Mouse (Mus musculus) spleen, adult 18-20 months (tissue): ENCODE data around the gene Ror1.

Experiments used
- DNase-seq, 2 experiments: peaks; one replicate each; pipeline ENCODE4 v3.0.0; 2022; ENCODE audit warnings: mixed read lengths in 2 of 2

Ror1 gene

DNA sequence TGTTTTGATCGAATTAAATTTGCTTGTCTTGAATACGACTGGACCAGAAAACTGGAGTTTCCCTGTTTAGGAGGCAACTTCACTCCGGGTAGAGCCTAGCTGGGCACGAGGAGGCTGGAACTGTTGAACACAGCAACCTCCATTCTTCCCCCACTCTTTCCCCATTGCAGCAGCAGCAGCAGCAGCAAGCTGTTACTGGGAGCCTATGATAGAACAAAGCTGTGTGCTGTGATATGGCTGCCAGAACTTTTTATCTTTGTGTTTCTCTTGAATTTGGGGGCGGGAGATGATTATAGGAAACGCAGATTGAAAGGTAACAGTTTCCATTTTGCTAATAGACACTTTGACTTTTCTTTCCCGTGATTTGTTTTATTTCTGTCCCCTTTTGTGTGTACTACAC is 70.2 kb downstream of the Ror1 start:
- no peak for DNase-seq

DNA sequence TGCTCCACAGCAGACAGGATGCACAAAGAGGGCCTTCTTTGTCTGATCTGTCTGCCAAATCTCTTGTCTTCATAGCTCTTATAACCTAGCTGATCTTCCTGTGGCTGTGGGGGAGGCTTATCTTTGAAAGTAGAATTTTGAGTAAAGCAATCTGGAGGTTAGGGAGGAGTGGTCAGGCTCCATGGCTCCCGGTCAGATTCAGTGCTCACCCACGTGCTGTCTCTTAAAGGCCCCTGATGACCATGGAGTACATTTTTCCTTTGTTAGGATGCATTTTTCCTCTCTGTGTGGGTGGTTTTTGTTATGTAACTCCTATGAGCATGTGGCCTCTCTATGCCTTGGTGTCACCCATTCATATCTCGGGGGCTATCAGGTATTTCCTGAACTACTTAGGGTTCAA is 71.3 kb downstream of the Ror1 start:
- no peak for DNase-seq

DNA sequence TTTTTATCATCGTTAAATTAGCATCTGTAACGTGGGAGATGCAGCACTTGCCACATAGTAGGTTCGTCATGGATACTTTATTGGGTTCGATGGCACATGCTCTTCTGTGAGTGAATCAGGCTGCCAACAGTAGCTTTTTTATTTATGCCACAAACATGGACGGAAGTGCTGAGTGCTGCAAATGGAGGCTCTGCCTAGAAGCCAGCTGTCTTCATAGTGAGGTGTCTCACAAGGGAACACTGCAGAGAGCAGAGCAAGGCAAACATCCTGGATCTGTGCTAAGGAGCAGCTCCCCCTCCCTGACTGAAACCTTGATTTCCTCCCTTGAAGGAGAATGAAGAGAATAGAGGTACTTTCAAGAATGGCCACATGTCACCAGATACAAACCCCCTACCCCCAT is 74.1 kb downstream of the Ror1 start:
- no peak for DNase-seq

DNA sequence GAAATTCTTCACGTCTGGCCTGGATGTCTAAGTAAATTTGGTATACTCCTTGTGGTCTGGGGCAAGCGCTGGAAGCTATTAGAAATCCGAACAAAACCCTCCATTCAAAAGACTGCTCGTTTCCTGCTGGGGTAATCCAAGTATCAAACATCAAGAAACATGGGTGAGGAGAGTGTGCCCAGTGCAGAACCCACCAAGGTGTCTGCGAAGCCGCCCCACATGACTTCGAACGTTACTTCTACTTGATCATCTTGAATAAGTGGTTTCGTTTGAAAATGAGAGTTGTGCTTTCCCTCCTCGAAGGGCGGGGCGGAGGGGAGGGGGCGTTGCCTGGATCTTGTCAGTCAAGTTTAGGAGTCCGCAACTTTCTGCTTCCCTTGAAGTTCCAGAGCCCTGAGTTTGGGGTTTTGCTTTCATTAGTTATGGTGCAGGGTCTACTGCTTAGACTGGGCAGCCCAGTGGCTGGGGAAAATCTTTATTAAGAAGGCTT is 74.6 kb downstream of the Ror1 start:
- DNase-seq = no peak

DNA sequence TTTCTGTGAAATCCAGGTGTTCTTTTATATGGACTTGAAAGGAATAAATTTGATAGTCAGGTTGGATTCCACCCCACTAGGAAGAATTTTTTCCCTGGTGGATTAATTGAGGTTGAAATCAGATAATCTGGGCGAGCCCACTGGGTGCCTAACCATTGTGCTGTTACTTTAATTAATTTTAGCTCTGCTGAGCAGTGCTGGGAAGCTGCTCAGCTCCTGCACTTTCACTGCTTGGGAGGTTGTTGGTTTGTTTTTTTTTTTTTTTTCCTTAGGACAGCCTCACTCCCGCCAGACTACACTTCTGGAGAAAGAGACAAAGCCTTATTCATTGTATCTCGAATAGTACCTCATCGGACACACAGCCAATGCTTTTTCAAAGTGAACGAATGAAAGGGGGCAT is 75.2 kb downstream of the Ror1 start:
- no peak for DNase-seq

DNA sequence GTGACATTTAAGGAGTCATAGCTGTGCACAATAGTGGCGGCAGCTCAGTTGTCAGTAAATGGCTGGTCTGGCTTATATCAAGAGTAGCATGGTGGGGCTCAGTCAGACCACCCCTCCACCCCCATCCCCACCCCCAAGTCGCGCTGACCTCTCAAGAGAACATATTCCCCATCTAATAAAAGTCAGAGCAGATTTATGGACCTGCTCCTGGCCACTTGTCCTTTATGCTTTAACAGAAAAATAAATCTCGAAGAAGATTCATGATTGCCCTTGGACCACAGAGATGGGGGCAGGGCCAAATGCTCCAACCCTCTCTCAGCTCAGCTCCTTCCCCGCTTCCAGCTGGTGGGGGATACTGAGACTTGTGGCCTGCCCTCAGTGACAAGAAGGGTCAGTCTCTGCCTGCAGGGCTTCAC is 75.9 kb downstream of the Ror1 start:
- no peak for DNase-seq

DNA sequence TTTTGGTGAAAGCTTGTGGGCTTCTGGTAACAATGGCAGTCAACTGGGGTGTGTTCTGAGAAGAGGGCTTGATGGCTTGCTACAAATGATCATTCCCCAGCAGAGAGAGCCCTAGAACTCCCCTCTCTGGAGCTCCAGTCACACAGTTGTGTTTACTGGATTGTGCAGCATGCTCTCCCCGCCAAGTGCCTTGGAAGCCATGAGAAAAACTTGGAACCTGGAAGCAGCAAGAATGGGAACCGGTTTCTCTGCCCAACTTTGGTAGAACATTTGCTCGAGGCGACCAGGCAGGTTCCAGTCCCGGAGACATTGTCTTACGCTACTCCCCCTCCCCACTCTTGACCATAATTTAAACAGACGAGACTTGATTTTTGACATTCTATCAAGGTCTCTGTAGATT is 80.0 kb downstream of the Ror1 start:
- DNase-seq = no peak

DNA sequence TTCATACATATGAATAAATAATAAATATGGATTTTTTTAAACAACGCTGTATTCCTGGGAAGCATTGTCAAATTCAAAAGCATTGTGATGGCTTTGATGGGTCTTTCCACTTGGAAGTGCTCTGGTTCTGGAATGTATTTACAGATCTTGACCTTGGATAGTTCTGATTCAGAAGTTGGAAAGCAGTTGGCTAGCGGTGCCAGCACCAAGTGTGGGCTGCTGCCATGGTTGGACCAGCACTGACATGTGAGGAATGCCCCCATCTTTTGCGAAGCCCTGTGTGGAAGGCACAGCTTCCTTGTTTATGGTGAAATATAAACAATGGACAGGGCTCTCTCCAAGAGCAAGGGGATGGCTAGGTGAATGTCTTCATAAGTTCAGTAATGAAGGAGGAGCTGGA is 82.7 kb downstream of the Ror1 start:
- no peak for DNase-seq

DNA sequence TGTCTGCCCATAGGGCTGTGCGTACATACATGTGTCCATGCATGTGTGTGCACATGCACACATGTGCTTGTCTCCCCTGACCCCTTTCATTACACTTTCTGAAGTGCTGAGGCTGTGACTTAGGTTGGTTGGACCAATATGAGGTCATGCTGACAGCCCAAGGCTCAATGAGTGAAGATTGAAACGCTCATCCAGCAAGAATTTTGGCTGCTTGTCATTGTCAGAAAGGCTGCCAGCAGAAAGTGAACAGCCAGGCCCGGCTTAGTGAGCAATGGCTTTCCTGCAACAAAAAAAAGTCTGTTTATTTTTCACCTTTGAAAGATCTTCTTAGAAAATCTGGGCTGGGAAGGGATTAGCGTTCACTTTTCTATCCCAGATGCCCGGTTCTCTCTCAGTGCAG is 86.1 kb downstream of the Ror1 start:
- DNase-seq = no peak

DNA sequence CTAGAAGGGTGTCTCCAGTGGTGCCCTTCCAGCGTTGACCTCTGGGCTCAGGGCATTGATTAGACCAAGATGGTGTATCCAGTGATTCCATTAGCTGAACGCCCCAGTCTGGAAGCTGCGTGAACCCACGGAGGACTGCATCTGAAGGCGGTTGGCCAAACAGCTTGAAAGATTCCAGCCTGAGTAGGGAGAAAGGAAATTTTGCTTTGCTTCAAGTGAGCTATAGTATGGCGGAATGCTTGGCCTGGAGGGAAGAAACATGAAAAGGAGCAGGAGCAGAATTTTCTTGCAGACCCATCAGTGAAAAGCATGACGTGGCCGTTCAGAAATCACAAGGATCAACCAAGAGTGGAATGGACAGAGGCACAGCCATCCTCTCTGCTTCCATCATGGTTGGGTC is 91.2 kb downstream of the Ror1 start:
- DNase-seq = no peak

DNA sequence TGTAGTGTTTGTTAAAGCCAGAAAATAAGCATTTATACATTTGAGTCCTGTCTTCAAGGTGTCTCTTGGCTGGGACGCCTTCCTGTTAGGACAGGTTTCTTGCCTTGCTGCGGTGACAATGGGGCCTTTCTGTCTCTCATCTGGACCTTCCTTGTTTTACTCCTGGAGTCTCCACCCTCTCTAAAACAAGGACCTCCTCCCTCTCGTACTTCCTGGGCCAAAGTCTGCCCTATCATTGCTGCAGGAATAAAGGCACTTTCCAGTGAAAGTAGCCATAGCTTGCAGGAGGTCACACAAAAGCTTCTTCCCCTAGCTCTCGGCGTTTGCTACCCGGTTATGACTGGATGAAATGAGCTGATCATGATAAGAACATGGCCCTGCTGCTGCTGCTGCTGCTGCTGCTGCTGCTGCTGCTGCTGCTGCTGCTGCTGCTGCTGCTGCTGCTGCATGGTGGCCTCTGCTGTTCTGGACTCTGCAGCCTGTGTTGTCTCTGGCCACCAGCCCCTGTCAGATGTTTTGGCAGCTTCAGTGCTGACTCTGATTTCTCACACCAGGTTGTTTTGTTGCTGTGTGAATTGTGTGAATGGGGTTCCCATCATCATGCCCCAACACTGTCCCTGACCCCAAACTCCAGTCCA is 92.1 kb downstream of the Ror1 start:
- DNase-seq = no peak

DNA sequence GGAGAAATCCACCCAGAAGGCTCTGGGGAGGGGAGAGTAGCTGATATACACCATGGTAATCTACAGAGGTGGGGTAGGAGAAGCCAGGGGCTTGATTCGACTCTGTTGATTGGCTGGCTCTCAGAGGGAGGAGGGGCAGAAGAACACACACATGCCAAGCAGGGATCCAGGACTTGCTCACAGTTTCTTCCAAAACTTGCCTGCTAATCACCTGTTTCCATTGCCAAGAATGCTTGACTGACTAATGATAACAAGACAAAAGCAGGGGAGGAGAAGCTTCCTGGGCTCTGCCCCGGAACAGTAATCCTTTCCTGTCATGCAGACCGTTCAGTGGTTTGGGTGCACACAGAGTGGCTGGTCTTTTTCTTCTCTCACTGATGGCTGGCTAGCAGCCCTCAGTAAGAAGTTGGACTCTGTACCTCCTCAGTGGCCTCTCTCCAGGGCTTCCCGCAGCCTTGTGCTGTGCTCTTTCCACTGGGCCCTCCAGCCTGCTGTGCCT is 92.7 kb downstream of the Ror1 start:
- no peak for DNase-seq

DNA sequence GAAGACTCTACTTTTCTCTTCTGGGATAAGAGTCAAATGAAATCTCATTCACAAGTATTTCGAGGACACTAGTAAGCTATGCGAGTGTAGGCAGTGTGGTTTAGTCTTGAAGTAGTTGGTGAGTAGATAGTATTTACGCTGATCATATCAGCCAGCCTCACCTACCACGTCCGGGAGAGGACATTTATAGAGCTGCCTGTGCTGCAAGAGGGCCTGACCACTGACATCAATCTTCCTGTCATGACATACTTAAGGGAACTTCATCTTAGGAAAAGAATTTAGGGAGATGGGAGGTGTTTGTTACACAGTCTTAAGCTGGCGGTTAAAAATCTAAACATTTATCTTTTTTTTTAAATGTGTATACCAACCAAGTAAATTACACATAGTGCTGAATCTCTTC is 95.9 kb downstream of the Ror1 start:
- no peak for DNase-seq

DNA sequence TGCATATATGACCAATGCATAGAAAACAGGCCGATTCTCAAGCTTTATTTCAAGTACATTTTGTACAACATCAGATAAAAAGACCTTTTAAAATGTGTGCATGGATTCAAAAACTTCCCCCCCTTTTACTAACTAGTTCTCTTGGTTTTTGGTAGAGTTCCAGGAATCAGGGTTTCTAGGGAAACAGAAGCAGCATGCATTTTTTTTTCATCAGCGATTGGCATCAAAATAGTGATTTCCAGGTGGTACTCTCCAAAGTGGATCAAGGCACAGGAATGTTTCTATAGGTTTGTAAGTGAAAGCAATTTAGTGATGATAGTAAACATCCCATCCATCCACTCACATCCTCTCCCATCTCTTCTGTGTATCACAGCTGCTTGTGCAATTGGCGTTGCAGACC is 98.5 kb downstream of the Ror1 start:
- no peak for DNase-seq

DNA sequence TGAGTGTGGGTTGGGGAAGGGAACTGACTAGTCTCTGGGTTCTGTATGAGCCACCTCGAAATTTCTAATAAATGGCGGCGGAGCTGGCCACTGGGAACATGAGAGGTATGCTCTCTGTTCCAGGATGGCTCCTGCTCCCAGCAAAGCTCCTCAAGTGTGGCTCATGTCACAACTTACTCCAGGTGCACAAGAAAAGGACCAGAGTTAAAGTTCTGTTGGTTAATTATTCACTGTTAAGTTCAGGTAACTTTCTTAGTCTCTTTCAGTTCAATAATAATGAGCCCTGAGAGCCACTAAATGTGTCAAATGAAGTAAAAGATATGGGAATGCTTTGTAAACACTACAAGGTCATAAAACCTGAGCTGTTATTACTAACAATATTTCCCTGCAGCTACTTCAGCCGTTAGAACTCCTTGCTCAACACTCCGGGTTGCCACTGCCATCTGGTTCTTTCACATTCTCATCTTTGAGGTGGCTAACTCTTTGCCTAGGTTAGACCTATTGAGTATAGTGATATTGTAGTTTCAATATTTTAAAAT is 100.7 kb downstream of the Ror1 start:
- no peak for DNase-seq

DNA sequence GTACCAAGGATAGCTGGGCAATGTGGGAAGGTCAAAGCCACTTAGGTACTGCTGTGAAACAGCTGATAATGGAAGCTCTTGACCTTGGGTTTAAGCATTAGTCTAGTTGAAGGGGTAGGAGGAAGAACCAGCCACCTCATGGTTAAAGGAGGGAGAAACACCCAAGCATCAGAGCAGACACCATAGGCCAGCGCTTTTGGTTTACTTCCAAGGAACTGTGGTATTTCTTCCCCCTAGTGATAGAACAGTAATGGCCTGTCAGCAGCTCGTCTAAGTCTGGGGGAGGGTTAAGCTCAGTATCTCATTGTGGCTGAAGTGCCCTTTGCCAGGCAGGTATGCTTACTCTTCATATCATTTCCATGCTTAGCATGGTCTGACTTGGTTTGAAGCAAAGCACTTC is 102.7 kb downstream of the Ror1 start:
- DNase-seq = no peak

DNA sequence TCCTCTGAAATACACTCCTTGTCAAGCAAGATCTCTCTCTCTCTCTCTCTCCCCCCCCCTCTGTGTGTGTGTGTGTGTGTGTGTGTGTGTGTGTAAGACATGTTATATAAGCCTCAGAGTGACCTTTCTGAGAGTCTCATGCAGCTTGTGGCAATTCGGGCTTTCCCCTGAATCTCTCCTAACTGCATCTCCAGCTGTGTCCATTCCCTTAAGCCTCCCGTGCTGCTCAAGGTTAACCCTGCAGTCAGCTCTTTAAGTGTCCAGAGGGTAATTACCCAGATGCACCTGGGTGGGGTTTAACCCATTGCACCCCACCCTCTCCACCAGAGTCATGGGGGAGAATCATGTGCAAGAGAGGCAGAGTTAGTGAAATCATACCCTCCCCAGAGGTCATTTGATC is 105.7 kb downstream of the Ror1 start:
- DNase-seq = no peak

DNA sequence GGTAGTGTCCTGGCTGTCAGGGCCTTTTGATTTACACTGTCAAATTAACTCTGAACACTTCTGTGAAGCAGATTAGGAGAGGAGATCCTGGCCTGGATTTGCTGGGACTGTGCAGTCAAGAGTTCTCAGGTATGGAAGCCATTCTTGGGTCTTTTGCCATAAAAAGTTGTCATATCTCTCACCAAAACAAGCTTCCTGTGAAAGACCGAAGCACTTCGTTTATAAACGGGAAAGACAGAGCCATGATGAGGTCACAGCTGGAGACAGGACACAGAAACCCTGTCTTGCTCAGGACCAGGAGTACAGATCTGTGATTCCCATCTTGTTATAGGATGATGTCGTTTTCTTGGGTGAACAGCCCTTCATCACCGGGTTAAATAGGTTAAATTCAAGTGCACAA is 107.5 kb downstream of the Ror1 start:
- DNase-seq = no peak

DNA sequence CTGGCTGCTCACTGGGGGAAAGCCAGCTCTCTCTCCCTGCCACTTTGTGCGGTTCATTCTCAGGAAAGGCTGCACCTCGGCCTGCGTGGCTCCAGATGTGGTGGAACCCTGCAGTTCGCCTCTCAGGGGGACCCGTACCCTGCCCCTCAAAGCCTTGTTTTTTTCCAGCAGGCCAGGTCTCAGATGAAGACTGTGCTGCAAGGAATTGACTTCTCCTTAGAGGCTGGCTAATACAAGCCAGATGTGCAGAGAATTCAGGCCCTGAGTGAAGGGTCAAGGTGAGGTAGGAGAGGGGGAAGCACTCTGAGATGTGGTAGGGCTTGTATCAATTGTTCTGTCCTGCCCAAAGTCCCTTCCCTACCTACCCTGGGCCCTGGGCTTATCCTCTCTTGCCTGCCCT is 108.1 kb downstream of the Ror1 start:
- DNase-seq = no peak

DNA sequence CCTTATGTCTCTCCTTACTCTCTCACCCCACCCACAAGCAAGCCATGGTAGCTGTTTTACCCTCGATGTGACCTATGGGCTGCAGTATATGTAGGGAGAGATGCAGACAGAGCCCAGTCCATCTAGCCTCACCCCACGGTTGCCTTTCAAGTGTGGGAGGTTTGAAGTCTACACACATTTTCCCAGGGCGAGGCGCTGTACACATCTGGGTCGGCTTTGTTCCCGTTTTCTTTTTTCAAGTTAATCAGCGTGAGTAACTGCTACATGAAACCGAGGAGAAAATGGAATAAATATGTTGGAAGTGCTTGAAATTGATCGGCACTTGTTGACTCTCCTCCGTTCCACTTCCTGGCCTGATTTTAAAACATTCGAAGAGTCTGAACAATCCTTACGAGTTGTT is 108.8 kb downstream of the Ror1 start:
- no peak for DNase-seq

DNA sequence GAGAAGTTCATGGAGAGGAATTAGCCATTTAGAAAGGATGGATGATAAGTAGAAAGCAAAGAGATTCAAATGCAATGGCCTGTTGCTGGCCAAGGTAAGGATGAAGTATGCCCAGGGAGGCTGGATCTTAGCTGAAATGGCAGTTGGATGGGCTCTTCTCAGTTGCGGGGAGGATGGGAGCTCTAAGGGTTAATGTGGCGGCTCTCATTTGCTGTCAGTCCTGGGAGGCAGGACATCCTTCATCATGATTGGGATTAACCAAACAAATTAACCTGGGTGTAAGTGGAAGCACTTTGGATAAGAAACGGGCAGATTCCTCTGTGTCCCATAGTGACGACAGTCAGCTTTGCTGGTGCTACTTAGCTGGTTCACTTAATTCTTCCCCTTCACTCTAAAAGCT is 112.5 kb downstream of the Ror1 start:
- no peak for DNase-seq

DNA sequence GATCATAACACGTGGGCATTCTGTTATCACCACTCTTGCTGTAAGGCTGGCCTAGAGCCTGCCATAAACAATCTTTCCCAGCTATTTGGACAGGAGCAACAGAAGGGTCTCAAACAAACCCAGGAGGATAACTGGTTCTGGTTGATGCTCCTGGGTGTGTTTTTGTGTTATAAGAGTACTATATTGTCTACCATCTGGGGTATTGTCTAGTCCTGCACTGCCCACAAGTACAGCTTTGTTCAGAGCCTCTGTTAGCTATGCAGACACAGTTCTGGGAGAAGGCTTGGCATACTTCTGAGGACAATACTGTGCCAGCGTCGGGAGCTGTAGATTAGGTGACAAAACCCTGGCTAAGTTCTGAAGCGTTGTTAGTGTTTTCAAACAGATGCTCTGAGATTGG is 113.5 kb downstream of the Ror1 start:
- DNase-seq = no peak

DNA sequence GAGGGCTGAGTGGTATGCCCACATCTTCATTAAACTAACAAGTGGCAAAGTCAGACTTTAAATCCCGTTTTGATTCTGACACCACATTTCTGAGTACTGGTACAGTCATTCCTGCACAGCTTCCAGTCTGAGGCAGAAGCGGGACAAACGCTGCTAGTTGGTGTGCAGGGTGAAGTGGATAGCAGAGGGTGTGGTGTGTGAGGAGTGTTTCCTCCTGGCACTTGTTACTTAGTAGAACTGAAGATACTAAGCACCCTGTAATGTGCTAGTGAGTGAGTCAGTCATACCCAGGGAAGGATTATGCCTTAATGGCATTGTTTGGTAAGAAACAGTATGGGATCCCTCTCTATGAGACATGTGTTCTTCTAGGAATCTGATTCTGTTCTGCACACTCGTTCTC is 115.7 kb downstream of the Ror1 start:
- DNase-seq = no peak

DNA sequence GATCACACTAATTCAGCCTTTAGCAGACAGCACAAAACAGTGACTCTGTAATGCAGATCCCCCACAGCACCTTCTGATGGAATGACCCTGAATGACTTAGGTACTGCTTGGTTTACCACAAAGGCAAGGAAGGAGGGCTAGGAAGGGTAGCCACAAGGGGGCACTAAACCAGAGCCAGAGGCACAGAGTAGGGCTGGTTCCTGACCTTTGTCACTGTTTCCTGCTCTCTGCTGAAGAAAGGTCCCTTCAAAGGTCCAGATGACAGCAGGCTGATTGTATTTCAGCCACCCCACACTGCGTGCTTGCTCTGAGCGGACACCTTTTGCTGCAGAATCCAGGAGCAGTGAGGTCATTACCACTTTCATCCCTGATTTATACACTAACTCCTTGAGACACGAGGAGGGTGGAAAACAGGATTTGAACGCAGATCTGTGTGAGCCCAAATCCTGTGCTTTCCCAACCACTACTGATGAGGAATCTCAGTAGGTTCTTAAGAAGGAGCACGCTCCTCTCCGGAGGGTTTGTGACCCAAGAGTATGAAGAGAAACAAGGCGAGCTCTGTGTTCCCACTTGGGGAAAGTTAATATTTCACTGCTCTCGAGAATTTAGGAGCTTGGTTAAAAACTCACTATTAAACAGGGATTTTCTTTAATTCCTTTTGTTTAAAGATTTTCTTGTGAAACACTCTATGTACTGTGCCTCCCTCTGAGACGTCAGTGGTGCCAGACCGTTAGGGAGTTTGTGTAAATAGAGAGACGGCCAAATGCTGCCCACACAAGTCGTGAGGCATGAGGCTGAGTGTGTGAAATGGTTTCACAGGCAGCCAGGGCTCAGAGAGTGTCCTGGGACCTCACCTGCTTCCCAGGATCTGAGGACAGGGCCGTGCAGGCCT is 119.0 kb downstream of the Ror1 start:
- no peak for DNase-seq
